Mouse (Mus musculus): Measurements from ENCODE around the gene Xrcc1.

Xrcc1 gene

DNA sequence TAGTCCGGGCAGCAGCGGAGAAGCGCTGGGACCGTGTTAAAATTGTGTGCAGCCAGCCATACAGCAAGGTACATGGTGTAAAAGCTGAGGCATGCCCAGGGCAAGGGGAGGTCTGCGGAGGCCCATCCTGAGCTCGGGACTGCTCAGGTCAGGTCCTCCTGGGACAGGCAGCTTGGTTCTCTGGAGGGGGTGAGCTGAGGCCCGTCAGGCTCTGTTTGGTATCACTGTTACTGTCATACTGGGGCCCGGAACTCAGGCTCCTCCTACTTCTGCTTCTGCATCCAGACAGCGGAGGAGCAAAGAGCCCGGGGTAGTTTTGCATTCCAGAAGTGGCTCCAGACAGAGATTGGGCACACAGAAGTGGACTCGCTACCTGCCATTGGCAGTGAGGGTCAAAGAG is 19.5 kb downstream of the Xrcc1 start:
- no peak for DNase-seq (ENCODE audit: extremely low spot score)

DNA sequence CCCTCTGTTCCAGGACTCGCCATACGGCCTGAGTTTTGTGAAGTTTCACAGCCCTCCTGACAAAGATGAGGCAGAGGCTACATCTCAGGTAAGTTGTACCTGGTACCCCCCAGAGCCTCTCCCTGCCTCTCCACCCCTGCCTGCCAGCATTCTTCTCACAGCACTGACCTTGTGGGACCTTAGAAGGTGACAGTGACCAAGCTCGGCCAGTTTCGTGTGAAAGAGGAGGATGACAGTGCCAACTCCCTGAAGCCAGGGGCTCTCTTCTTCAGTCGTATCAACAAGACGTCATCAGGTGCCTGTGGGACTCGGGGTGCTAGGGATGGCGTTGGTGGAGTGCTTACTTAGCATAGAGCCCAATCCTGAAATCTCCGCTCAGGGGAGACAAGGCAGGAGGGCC is 20.1 kb downstream of the Xrcc1 start:
- no peak for DNase-seq (ENCODE audit: extremely low spot score)

DNA sequence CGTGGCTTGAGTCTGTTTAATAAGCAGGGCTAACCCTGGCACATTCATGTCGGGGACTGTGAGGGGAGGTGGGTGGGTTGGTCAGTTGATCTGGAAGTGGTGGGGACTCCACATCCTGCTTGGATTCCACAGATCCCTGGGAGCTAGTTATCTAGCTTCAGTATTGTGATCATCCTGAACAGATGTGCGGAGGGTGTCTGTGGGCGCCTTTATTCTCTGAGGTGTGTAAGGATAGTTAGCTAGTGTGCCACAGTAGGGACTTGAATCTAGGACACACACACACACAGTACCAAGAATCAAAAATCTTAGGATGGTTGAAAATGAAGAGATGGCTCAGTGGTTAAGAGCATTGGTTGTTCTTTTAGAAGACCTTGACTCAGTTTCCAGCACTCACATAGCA is 22.4 kb downstream of the Xrcc1 start:
- no peak for DNase-seq (ENCODE audit: extremely low spot score)

DNA sequence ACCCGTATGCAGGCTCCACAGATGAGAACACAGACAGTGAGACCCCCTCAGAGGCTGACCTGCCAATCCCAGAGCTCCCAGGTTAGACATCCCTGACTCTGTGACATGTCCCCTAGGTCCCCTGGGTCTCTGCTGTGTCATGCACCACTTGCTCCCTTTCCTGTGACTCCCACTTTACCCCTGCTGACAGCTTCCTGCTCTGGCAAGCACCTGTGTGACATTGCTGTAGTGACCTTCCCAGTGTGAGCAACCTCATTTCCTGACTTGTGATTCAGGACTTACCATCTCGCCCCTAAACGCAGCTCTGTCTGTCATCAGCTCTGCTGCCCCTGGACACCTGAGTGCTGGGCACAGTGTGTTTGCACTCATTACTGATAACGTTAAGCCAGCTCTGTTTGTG is 25.0 kb downstream of the Xrcc1 start:
- DNase-seq (ENCODE audit: extremely low spot score): no peak

DNA sequence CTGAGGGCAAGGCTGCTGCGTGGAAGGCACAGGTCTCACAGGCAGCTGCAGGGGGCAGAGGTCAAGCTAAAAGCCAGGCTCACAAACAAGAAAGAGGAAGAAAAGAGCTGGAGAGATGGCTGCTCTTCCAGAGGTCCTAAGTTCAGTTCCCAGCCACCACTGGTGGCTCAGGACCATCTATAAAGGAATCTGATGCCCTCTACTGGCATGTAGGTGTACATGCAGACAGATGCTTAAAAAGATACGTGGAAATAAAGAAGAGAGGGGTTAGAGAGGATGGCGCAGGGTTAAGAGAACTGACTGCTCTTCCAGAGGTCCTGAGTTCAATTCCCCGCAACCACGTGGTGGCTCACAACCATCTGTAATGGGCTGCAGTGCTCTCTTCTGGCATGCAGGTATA is 26.4 kb downstream of the Xrcc1 start:
- DNase-seq (ENCODE audit: extremely low spot score): no peak

DNA sequence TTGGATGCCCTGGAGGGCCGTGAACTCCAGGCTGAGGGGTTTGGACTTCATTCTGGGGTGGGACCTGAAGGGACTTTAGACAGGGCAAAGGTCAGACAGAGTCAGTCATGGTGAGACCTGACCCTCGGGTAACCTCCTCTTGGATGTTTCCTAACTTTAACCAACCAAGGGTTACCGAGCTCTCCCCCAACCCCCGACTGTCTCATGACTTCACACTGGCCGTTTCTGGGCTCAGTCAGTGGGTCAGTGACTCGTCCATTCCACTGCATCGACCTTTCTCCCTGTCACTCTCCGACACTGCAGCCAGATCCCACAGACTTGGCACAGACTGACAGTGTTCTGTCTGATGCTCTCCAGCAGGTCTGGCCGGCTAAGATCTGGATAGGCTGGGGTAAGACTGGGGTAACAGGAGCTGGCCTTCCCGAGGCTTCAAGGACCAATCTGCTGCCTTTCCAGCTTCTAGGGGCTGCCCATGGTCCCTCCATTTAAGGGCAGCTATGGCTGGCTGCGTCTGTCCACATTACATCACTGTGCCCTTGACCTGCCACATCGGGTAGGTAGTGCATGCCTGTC is 28.2 kb downstream of the Xrcc1 start:
- no peak for DNase-seq (ENCODE audit: extremely low spot score)

DNA sequence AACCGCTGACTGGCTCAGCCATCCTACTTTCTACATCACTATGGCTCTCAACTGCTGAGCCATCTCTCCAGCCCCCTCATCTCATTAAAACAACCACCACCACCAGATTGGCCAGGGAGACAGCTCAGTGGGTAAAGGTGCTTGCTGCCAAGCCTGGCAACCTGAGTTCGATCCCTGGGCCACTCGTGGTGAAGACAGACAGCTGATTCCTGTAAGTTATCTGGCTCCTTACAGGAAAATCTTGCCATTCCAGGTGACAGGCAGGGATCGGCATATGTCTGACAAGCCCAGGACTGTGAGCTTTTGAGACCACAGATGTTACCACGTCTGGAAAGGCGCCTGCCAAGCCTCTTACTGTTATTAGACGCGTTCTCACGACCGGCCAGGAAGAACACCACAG is 31.7 kb downstream of the Xrcc1 start:
- DNase-seq (ENCODE audit: extremely low spot score): no peak

DNA sequence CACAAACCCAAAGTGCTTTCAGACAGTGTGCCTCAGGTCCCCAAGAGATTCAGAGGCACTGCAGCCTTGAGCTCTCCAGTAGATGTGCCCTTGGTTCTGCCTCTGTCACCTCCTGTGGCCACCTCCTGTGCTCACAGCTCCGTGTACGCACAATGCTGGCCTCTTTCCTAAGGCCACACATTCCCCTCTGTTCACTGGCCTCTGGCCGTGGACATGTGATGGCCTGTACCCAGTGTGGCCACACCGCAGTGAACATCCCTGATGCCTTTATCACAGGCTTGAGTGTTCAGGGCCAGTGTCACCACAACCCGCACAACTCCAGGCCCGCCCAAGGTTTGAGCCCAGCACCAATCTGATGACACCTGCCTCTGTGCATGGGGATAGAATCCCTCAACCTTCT is 38.8 kb downstream of the Xrcc1 start:
- no peak for DNase-seq (ENCODE audit: extremely low spot score)

DNA sequence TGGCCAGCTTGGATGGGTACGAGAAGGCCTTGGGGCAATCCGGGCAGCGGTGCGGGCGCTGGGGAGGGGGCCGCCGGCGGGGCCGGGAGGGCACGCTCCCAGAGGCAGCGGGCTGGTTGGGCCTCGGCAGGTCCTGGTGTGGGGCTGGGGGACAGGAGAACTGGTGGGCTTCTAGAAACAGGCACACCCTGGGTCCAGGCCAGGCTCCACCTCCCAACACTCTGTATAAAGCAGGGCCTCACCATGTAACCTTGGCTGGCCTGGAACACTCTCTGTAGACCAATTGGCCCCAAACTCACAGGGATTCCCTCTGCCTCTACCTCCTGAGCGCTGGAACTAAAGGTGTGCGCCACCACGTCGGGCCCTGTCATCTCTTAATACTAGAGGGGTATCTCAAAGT is 39.9 kb downstream of the Xrcc1 start:
- DNase-seq (ENCODE audit: extremely low spot score): no peak

DNA sequence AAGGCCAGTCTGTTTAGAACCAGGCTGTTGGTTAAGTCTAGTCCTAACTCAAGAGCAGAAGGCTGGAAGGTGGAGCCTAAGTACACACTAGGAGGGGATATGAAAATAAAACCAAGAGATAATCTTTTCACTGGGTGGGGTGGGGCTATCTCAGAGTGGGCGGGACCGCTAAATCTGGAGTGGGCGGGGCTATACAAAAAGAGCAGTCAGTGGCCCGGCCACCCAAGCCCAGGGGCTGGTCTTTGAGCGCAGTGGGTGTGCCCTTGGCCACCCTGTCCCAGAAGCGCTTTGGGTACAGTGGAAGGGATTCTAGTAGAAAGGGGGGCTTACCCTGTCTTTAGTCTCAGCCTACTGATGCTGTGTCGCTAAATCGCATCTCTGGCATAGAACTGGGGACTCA is 40.7 kb downstream of the Xrcc1 start:
- DNase-seq (ENCODE audit: extremely low spot score): no peak

DNA sequence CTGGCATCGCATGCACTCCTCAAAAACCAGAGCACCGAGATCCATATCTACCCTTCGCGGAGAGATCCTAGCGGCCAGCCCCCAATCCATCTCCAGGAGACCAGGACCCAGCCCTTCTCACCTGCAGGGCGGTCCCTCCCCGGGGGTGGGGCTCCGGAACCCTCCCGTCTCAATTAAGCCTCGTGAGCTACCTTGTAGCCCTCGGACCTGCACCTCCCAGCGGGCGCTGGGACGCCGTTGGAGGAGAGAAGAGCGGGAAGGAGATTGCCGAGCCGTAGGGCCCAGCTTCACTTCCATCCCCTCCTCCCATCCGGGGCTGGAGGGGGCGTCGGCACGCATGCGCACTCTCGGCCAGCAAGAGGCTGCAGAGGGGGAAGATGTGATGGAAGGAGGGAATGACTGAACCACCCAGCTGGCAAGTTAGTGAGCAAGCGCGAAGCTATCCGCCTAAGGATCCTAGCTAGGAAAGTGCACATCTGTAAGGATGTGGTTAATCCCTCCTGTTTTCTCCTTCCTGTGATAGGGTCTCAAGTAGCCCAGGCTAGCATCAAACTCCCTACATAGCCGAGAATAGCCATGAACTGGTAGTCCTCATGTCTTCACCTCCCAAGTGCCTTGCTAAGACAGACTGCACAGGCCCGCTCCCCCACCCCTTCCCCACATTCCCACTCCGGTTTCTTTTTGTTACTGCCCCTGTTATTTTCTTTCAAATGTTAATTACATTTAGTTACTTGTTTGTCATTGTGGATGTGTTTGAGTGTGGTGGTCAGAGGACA is 41.4 kb downstream of the Xrcc1 start, which contains the start of the genes Ethe1 and Zfp575:
Gene Ethe1, plus strand, starts transcription at position 214 of the 776 bp plus-strand sequence.
Gene Zfp575, minus strand, starts transcription at position 312 of the 776 bp plus-strand sequence.
- peak; percentile 83 for DNase-seq (ENCODE audit: extremely low spot score)

DNA sequence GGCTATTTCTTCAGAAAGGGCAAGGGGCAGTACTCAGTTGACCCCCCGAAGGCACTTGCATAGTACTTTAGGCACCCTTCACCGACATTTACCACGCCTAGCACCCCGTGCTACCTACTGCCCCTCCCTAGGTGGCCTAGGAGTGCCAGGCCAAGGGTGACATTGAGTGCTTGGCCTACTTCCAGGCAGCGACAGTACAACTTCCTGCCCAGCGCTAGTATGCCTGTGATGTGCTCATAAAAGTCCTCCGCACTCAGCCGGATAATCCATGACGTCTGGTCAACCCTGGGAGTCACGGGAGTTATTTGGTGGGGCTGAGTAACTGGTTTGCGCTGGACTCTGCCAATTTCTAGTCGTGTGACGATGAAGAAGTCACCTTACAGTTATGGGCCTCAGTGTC is 42.2 kb downstream of the Xrcc1 start:
- no peak for DNase-seq (ENCODE audit: extremely low spot score)

DNA sequence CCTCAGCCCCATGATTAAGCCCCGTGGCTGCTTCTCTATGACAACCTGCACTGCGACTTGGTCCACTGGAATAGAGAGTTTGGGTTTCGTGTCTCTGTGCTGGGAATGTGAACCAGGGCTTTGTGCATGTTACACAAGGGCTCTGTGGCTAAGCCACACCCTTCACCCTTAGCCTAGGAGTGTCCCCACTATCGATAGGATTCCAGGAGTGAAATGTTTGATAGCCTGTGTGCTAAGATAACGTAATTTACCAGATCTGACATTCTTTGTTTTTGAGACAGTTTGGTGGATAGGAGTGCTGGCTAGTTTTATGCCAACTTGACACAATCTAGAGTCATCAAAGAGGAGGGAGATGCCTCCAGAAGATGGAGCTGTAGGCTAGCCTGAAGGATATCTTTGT is 45.6 kb downstream of the Xrcc1 start:
- DNase-seq (ENCODE audit: extremely low spot score): no peak

DNA sequence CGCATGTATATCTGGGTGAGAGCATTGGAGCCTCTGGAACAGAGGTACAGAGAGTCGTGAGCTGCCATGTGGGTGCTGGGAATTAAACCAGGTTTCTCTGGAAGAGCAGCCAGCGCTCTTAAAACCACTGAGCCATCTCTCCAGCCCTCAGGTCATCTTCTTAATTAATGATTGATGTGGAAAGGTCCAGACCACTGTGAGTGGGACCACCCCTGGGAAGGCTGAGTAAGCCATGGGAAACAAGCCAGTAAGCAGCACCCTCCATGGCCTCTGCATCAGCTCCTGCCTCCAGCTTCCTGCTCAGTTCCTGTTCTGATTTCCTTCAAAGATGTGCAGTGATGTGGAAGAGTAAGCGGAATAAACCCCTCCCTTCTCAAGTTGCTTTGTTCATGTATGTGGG is 46.1 kb downstream of the Xrcc1 start:
- DNase-seq (ENCODE audit: extremely low spot score): no peak

DNA sequence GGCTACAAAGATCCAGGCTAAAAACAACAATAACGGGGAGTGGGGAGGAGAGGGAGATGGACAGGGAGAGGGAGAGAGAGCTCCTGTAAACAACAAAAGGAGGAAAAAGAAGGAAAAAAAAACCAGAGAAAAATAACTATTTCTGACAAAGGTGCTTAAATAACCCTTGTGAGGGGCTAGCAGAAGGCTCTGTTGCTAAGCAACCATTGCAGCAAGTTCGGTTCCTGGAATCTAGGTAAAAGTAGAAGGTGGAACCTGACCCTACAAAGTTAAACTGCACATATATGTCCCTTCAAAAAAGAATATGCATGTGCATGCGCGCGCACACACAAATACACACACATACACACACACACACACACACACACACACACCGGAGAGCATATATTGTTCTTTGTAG is 46.7 kb downstream of the Xrcc1 start:
- DNase-seq (ENCODE audit: extremely low spot score): no peak

DNA sequence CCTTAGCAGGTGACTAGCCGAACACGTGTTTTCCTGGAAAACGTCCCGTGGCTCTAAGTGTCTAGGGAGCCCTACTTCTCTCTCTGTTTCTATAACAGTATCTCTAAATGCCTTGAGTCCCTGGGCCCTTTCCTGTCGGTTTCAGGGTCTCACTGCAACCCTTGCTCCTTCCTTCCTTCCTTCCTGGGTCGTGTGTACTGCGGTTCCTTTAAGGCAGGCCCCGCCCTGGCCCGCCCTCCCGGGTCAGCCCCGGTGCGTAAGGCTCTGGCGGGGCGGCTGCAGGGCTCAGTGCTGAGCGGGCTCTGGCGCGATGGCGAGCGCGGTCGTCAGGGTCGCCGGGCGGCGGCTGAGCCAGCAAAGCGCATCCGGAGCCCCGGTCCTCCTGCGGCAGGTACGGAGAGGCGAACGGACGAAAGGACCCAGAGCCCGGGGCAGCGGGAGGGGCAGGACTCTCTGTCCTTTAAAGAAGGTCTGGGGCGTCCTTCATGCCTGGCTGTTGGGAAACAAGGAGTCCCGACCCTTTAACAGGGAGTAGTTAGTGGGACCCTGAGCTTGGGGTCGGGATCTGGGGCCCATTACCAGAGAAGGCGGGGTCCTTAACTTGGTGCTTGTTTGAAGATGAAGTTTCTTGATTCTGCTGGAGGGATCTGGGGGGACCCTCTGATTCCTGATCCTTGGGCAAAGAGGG is 47.7 kb downstream of the Xrcc1 start:
- peak; percentile 77 for DNase-seq (ENCODE audit: extremely low spot score)

DNA sequence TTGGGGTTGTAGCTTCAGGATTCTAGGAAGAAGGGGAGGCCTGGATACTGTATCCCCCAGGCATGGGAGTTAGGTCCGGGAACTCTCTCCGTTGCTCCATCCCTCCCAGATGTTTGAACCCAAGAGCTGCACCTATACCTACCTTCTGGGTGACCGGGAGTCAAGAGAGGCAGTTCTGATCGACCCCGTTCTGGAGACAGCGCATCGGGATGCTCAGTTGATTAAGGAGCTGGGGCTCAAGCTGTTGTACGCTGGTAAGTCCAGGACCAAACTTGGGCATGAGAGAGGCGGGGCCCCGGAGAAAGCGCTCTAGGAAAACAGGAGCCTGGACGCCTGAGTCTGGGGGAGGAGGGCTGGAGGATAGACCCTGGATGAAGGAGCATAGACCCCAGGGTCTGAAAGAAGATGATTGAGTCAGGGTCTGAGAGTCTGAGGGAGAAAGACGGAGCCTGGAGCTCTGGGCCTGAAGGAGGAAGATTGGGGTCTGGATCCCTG is 48.3 kb downstream of the Xrcc1 start:
- DNase-seq (ENCODE audit: extremely low spot score): peak; percentile 41

DNA sequence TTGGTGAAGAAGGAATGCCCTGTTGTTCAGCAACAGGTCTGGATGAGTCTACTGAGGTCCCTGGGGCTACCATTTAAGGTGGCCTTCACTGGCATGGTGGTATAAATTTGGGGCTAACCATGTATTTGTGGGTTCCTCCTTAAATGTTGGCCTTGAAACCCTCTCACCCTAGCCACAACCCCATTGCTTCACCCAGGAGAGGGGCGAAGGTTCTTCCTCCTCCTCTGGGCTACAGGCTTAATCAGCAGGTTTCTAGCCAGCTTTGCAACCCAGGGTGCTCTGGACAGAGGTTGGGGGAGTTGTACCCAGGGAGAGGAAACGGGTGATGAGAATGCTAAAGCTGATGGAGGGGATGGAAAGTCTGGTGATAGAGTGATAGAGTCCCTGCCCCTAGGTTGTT is 49.4 kb downstream of the Xrcc1 start:
- no peak for DNase-seq (ENCODE audit: extremely low spot score)

DNA sequence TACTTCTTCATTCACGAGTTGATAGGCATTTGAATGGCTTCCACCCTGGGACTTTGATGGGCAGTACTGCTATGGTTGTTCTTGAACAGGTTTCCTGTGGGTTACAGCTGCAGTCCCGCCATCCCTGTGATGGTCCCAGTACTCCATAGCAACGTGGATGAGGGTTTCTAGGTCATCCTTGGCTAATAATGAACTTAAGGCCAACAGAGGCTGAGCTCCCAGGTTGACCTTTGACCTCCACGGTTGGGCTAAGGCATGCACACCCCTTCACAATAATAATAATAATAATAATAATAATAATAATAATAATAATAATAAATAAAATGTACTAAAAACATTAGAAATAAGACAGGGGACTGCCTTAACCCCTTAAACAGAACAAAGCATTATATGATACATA is 52.0 kb downstream of the Xrcc1 start:
- no peak for DNase-seq (ENCODE audit: extremely low spot score)

DNA sequence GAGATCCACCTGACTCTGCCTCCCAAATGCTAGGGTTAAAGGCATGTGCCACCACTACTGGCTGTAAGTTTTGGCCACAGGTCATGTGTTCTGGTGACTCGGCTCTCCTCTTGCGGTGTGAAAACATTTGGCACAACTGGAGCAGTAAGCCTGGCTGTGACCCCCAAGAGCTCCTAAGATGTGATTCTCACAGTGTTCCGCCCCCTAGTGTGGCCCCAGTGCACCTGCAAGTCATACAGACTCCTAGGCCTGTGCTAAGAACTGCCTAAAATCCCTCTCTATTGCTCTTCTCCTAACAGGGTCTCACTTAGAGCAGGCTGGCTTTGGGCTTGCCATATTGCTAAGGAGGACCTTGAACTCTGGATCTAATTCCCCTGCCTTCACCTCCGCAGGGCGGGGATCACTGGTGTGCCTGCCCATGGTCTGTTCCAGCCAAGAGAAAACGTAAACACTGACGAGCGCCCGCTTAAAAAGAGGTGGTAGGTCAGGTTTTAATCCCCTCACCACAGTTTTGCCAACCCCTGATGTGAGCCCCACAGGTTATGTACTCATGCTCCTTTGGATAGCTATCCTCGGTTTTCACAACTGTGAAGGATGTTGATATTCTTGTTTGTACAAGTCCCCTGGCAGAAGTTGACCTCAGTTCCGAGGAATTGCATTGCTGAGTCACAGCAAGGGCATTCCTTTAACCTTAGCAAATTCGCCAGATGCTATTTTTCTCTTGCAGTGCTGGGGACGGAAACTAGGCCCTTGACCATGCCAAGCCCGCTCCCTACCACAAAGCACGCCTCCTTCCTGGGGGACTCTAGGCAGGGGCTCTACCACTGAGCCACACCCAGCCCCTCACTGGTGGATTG is 53.4 kb downstream of the Xrcc1 start:
- no peak for DNase-seq (ENCODE audit: extremely low spot score)

DNA sequence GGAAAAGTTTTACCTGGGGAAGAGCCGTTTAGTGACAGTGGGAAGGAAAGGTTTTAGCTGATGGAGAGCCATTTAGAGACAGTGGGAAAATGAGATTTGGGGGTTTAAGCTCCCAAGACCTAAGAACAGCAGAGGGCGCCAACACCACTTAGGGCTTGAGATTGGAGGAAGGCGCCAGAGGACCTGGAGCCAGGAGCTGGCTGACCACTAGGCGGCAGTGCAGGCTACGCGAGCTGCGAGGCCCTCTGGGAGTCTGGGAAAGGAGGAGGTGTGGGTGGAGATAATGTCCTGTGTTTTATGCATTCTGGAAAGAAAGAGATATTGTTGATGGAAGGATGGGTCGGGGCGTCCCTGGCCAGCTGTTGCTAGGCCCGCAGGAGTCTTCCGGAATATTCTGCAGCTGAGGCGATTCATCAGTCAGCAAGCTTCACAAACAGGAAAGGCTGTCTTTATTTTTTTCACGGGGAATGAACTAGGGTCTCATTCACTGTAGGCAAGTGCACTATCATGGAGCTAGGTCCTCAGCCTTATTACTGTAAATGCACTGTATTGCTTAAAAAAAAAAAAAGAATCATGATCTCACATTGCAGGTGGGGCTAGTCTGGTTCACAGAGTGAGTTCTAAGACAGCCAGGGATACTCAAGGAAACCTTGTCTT is 55.0 kb downstream of the Xrcc1 start:
- DNase-seq (ENCODE audit: extremely low spot score): peak; percentile 91

Measured in embryo, embryonic 9.5 days (tissue).